In genomic region chr7:44701921-44702320, GRCm38 (mm10) we compare ENCODE assay signal across 9 mouse cellular contexts. TPM values are rescaled to one million over a fixed set of nuclear protein-coding genes. Genes with fewer than 3 reads are reported as not detected.
DNase-seq lines count a peak whose midpoint lies in the region; ATAC-seq and TF ChIP-seq lines count a peak whose summit lies in the region.
"Had no signal": no experiment of that assay in that cellular context is flagged by ENCODE, and none has a peak within 500 bp of the region (broad histone marks: within the 10 kb centered on the region; RNA-seq: fewer than 3 reads in every experiment).

No protein-coding gene starts in this region.

- no peak overlapping the region for H3K9ac ChIP-seq in embryonic facial prominence, embryonic 14.5 days (ENCODE audit: low read depth, low read length)
- H3K9ac ChIP-seq in stomach, embryonic 15.5 days = no peak overlapping the region

- peak; percentile 59 for TF ChIP-seq CTCF in left cerebral cortex, adult 2 months (IDR thresholded peaks at IDR 0.05)

- 0 out of 2 replicates have a peak, but pooled peaks cover 5% of the 10 kb centered on the region for H3K9me3 ChIP-seq in embryonic facial prominence, embryonic 14.5 days (ENCODE audit: control insufficient read depth, low read length)
- H3K9me3 ChIP-seq in stomach, embryonic 15.5 days = no peaks in the 10 kb centered on the region

- intact Hi-C loops in left cerebral cortex, adult 2 months (cut with DNase I) = loop anchor here (5.0 kb wide), 1 partner anchor 35 kb away; no protein-coding TSS in a partner anchor
- intact Hi-C loops in left cerebral cortex, postnatal 36 days (cut with DNase I) = loop anchor here (1.0 to 5.0 kb wide), 2 partner anchors 12 to 35 kb away; no protein-coding TSS in a partner anchor

- H3K4me2 ChIP-seq in embryonic facial prominence, embryonic 14.5 days (ENCODE audit: low read depth, low read length) = no peak overlapping the region
- H3K4me2 ChIP-seq in stomach, embryonic 15.5 days = no peak overlapping the region

- no peaks in the 10 kb centered on the region for H3K27me3 ChIP-seq in embryonic facial prominence, embryonic 14.5 days (replicated peaks; ENCODE audit: control insufficient read depth, insufficient read depth, low read length)
- H3K27me3 ChIP-seq in stomach, embryonic 15.5 days (replicated peaks) = no peaks in the 10 kb centered on the region

- H3K27ac ChIP-seq in left cerebral cortex, adult 2 months = no peak overlapping the region
- no peak overlapping the region for H3K27ac ChIP-seq in embryonic facial prominence, embryonic 14.5 days (replicated peaks; ENCODE audit: low read depth, low read length)
- H3K27ac ChIP-seq in stomach, embryonic 15.5 days = no peak overlapping the region

- H3K36me3 ChIP-seq in embryonic facial prominence, embryonic 14.5 days (ENCODE audit: control insufficient read depth, insufficient read depth, low read length) = no peaks in the 10 kb centered on the region
- no peaks in the 10 kb centered on the region for H3K36me3 ChIP-seq in stomach, embryonic 15.5 days

- H3K4me3 ChIP-seq in left cerebral cortex, adult 2 months = no peak overlapping the region
- no peak overlapping the region for H3K4me3 ChIP-seq in embryonic facial prominence, embryonic 14.5 days (ENCODE audit: low read depth, low read length)
- no peak overlapping the region for H3K4me3 ChIP-seq in stomach, embryonic 15.5 days (replicated peaks)
- H3K4me3 ChIP-seq: megakaryocyte, embryonic 14.5 days had no signal

- peak; percentile 69 for ATAC-seq in embryonic facial prominence, embryonic 14.5 days (ENCODE audit: low read depth)
- ATAC-seq in stomach, embryonic 15.5 days (ENCODE audit: insufficient read depth, low FRiP score, low read depth) = 0 out of 2 replicates have a peak, but pooled peaks have one; percentile 28

- WGBS in embryonic facial prominence, embryonic 14.5 days = 9% methylated on average over 5 of the region's 6 CpGs
- 9% methylated on average over 6 of the region's 6 CpGs for WGBS in stomach, embryonic 15.5 days

- H3K4me1 ChIP-seq in embryonic facial prominence, embryonic 14.5 days (ENCODE audit: control insufficient read depth, insufficient read depth, low read length) = 0 out of 2 replicates have a peak, but pooled peaks cover 9% of the 10 kb centered on the region
- peaks cover 9% of the 10 kb centered on the region for H3K4me1 ChIP-seq in stomach, embryonic 15.5 days

- peak; percentile 17 for DNase-seq in left cerebral cortex, adult 2 months (ENCODE audit: extremely low spot score in 1 of 2, low spot score in 2 of 2)
- no peak for DNase-seq in left cerebral cortex, postnatal 36 days (ENCODE audit: low spot score in 2 of 2)
- DNase-seq in R1 (ENCODE audit: low read depth, low spot score) = peak; percentile 87
- DNase-seq in embryonic facial prominence, embryonic 14.5 days (ENCODE audit: low spot score) = peak; percentile 49
- peak; percentile 43 for DNase-seq in kidney, adult 9 months
- DNase-seq in lung, postnatal 4 days = peak; percentile 37 to 50
- DNase-seq in frontal cortex, postnatal 14 days (ENCODE audit: low spot score in 2 of 2) = no peak

RNA-seq across cellular contexts. Expression of gene Izumo2, which starts 6.6 kb away (rescaled TPM):
- total RNA-seq in left cerebral cortex, adult 2 months (2021) = not detected
- total RNA-seq in left cerebral cortex, postnatal 36 days (2021) = not detected
- not detected in 2 replicates for polyA plus RNA-seq in embryonic facial prominence, embryonic 14.5 days (2014; fragmentation: Nextera tagmentation; extraction: Ambion mirVana)
- polyA plus RNA-seq in stomach, embryonic 15.5 days (2015; fragmentation: Nextera tagmentation; extraction: Ambion mirVana) = not detected in 2 replicates

RNA-seq across cellular contexts. Expression of gene Myh14, which starts 31.3 kb away (rescaled TPM):
- total RNA-seq in left cerebral cortex, adult 2 months (2021) = 10 to 100 TPM; 21.1 to 21.4 TPM
- total RNA-seq in left cerebral cortex, postnatal 36 days (2021) = 10 to 100 TPM; 17.7 to 20.6 TPM
- 13.6 and 13.8 TPM in 2 replicates for polyA plus RNA-seq in embryonic facial prominence, embryonic 14.5 days (2014; fragmentation: Nextera tagmentation; extraction: Ambion mirVana)
- polyA plus RNA-seq in stomach, embryonic 15.5 days (2015; fragmentation: Nextera tagmentation; extraction: Ambion mirVana) = 29.0 and 32.7 TPM in 2 replicates

RNA-seq across cellular contexts. Expression of gene Vrk3, which starts 46.3 kb away (rescaled TPM):
- 10 to 100 TPM; 27.0 to 30.6 TPM for total RNA-seq in left cerebral cortex, adult 2 months (2021)
- 10 to 100 TPM; 28.1 to 29.4 TPM for total RNA-seq in left cerebral cortex, postnatal 36 days (2021)
- polyA plus RNA-seq in embryonic facial prominence, embryonic 14.5 days (2014; fragmentation: Nextera tagmentation; extraction: Ambion mirVana) = 24.8 and 29.3 TPM in 2 replicates
- 32.5 and 33.2 TPM in 2 replicates for polyA plus RNA-seq in stomach, embryonic 15.5 days (2015; fragmentation: Nextera tagmentation; extraction: Ambion mirVana)

RNA-seq across cellular contexts. Expression of gene Zfp473, which starts 48.9 kb away (rescaled TPM):
- under 1 TPM; 0.18 to 0.44 TPM for total RNA-seq in left cerebral cortex, adult 2 months (2021)
- total RNA-seq in left cerebral cortex, postnatal 36 days (2021) = under 1 TPM; 0.32 to 0.36 TPM
- 1.1 and 1.7 TPM in 2 replicates for polyA plus RNA-seq in embryonic facial prominence, embryonic 14.5 days (2014; fragmentation: Nextera tagmentation; extraction: Ambion mirVana)
- polyA plus RNA-seq in stomach, embryonic 15.5 days (2015; fragmentation: Nextera tagmentation; extraction: Ambion mirVana) = 2.1 and 2.3 TPM in 2 replicates

Comparison
In these comparisons a context has a peak if more than half of its experiments do, and no peak if none do; other contexts are left out.
1. DNase-seq: peak in left cerebral cortex, adult 2 months (2 of 2), R1 (single experiment), embryonic facial prominence, embryonic 14.5 days (single experiment), kidney, adult 9 months (single experiment) and lung, postnatal 4 days (2 of 2); none in left cerebral cortex, postnatal 36 days (0 of 2) and frontal cortex, postnatal 14 days (0 of 2).